Mouse (Mus musculus): ENCODE results near the gene Stip1. TPM values are rescaled to one million over a fixed set of nuclear protein-coding genes. Genes with fewer than 3 reads are reported as not detected.

Stip1 gene
- polyA plus RNA-seq, 1 experiment from 2014 or later, result 315 TPM

DNA sequence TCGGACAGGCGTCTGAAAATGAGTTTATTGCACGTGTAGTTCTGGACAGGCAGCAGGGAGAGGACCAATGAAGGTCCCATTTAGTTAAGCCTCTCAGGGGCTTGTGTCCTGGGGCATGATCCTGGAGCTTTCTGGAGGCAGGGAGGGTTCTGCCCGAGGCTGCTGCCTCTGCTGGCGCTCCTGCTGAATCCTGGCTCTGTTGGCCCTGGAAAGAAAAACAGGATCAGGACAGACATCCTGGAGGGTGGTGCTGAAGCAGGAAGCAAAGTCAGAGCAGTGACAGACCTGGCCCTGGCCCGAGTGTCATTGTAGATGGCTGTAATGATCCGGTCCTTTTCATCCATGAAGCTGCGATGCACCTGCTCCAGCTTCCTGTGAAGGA is 51.9 kb downstream of the Stip1 start:
- 3% methylated on average over 8 of the region's 8 CpGs for WGBS
- Histone ChIP-seq H3K27me3 (no peaks in the 10 kb centered on the region), H3K36me3 (peaks cover 22% of the 10 kb centered on the region), H3K4me3 (peak overlapping the region; percentile 89), H3K27ac (replicated peaks) (peak overlapping the region; percentile 77), H3K4me2 (replicated peaks) (peak overlapping the region; percentile 98), H3K4me1 (peaks cover 32% of the 10 kb centered on the region), H3K9ac (replicated peaks) (peak overlapping the region; percentile 96), H3K9me3 (no peaks in the 10 kb centered on the region)
- peak; percentile 5 for ATAC-seq (ENCODE audit: low FRiP score, low read depth)

DNA sequence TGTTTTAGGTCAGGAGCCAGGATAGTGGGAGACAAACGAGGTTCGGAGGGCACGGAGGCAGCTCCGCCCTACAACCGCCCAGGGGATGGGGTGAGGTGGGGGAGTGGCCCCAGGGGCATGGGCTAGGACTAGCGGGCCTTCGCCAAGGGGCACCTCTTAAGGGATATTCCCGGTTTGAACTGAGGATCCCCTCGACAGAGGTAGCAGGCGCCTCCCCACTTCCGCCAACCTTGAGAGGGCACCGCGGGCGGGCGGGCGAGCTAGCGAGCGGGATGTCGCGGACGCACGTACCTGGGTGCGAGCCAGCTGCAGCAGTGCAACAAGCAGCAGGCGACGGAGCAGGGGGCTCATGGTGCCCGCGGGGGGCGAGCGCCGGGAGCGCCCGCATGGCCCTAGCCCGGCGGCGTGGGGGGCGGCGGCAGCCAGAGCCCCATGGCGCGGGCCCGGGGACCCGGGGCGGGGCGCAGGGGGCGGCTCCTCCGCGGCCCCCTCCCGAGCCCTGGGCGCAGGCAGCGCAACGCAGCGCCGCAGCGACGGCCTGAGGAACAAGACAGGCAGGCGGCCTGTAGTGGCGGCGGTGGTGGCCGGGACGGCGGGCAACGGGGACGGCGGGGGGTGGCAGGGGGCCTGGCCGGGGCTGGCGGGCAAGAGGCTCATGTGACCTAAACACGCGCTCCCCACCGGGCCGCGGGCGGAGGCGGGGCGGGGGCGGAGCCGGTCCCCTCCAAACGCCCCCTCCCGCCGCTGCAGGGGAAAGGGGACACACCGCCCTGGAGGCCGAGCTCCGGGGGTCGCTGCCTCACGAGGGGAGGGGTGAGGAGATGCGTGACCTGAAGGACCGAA is 52.5 kb downstream of the Stip1 start, which contains the start of gene Vegfb:
Gene Vegfb, minus strand, starts transcription at position 591 of the 843 bp plus-strand sequence.
- ATAC-seq (ENCODE audit: low FRiP score, low read depth), result peak; percentile 63
- Histone ChIP-seq H3K4me1 (peaks cover 31% of the 10 kb centered on the region), H3K36me3 (peaks cover 28% of the 10 kb centered on the region), H3K27me3 (no peaks in the 10 kb centered on the region), H3K4me3 (peak within 1 kb of the TSS; percentile 89), H3K9ac (replicated peaks) (peak within 1 kb of the TSS; percentile 96), H3K4me2 (replicated peaks) (peak within 1 kb of the TSS; percentile 98), H3K27ac (replicated peaks) (peak within 1 kb of the TSS; percentile 77), H3K9me3 (no peaks in the 10 kb centered on the region)
- WGBS, result under 1% methylated on average over 80 of the region's 85 CpGs

DNA sequence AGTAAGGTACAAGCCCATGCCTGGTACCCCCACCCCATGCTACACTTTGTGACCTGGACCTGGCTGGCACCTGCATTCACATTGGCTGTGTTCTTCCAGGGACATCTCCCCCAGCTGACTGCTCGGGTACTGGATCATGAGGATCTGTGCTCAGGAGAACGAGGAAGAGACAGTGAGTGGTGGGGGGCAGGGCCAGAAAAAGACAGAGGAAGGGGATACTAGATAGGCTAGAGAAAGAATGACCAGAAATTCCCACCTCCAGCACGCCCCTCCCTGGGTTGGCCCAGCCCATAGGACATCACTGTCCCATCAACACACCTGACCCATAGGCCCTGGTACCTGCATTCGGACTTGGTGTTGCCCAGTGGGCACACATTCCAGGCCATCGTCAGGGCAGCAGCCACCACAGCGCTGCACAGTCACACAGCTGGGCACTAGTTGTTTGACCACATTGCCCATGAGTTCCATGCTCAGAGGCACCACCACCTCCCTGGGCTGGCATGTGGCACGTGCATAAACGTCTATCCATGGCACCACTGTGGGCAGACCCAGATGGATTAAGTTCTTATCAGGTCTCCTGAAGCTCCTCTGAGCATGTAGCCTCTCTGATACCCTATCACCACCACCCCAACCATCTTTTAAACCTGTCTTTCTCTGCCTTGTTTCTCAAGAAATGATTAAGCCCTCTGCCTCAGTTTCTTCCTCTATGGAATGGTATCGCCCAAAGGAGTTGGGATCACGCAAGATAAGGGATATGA is 53.6 kb downstream of the Stip1 start:
- H3K27ac ChIP-seq (replicated peaks), result no peak overlapping the region
- peak overlapping the region; percentile 98 for H3K4me2 ChIP-seq (replicated peaks)
- peaks cover 30% of the 10 kb centered on the region for H3K36me3 ChIP-seq
- ATAC-seq (ENCODE audit: low FRiP score, low read depth), result no peak
- H3K4me1 ChIP-seq, result peaks cover 25% of the 10 kb centered on the region
- H3K4me3 ChIP-seq, result peak overlapping the region; percentile 89
- H3K9me3 ChIP-seq, result no peaks in the 10 kb centered on the region
- no peaks in the 10 kb centered on the region for H3K27me3 ChIP-seq
- WGBS, result 78% methylated on average over 10 of the region's 10 CpGs
- peak overlapping the region; percentile 96; the same call in 1 of the 2 replicates for H3K9ac ChIP-seq (replicated peaks)

DNA sequence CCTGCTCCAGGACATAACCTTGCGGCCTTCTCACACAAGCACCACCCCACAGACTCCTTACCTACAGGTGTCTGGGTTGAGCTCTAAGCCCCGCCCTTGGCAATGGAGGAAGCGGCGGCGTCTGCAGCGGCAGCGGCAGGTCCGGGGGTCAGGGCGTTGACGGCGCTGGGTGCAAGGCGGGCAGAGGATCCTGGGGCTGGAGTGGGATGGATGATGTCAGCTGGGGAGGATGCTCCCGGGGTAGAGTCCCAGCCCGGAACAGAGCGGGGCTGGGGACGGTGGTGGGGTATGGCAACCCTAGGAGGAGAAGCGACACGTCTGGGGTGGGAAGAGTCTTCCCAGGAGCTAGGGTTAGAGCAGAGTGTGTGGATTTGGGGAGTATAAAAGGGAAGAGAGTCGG is 54.5 kb downstream of the Stip1 start:
- ATAC-seq (ENCODE audit: low FRiP score, low read depth), result no peak
- H3K27ac ChIP-seq (replicated peaks), result no peak overlapping the region
- H3K4me1 ChIP-seq, result peaks cover 30% of the 10 kb centered on the region
- H3K9me3 ChIP-seq, result no peaks in the 10 kb centered on the region
- WGBS, result 86% methylated on average over 19 of the region's 19 CpGs
- peaks cover 30% of the 10 kb centered on the region for H3K36me3 ChIP-seq
- H3K4me3 ChIP-seq, result no peak overlapping the region
- H3K9ac ChIP-seq (replicated peaks), result no peak overlapping the region
- no peaks in the 10 kb centered on the region for H3K27me3 ChIP-seq
- no peak overlapping the region for H3K4me2 ChIP-seq (replicated peaks)

DNA sequence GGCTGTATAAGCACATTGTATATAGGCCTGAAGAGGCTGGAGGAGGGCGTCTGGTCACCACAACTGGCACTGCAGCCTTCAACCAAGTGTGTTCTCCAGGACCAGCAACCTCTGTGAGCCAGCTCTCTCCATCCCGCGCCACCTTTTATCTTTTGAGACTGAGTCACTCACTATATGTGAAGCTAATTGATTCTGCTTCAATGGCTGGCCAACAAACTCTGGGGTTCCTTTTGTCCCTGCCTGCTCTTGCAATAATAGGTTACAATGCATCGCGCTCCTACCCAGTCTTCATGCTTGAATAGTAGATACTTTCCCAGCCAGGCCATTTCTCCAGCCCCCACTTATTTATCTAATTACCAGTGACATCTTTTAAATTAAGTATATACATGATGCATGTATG is 56.1 kb downstream of the Stip1 start:
- Histone ChIP-seq H3K27me3 (no peaks in the 10 kb centered on the region), H3K4me1 (peaks cover 39% of the 10 kb centered on the region), H3K27ac (replicated peaks) (no peak overlapping the region), H3K4me2 (replicated peaks) (no peak overlapping the region), H3K36me3 (peaks cover 28% of the 10 kb centered on the region), H3K9me3 (no peaks in the 10 kb centered on the region), H3K4me3 (no peak overlapping the region), H3K9ac (replicated peaks) (no peak overlapping the region)
- WGBS, result 66% methylated on average over 5 of the region's 5 CpGs
- ATAC-seq (ENCODE audit: low FRiP score, low read depth), result no peak

DNA sequence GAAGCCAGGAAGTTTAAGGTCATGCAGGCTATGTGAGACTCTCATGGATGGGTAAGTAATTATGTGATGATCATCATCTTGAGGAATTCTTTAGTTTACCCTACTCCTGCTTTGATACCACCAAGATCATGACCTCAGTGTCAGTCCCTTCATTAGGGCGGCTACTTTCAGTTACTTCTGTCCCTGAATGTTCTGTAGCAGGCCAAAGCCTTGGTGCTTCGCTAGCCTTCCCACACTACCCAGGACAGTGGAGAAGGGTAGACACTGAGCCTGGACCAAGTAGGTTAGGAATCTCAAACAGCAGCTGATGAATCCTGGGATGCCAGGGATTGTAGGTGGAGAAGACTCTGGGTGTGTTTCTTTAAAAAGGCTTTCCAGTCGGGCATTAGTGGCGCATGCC is 58.3 kb downstream of the Stip1 start:
- ATAC-seq (ENCODE audit: low FRiP score, low read depth), result no peak
- H3K9me3 ChIP-seq, result no peaks in the 10 kb centered on the region
- H3K27me3 ChIP-seq, result no peaks in the 10 kb centered on the region
- H3K4me3 ChIP-seq, result no peak overlapping the region
- peaks cover 43% of the 10 kb centered on the region for H3K4me1 ChIP-seq
- 0 out of 2 replicates have a peak overlapping the region, but pooled peaks have one; percentile 74 for H3K4me2 ChIP-seq (replicated peaks)
- H3K27ac ChIP-seq (replicated peaks), result no peak overlapping the region
- 92% methylated on average over 4 of the region's 4 CpGs for WGBS
- peaks cover 46% of the 10 kb centered on the region for H3K36me3 ChIP-seq
- no peak overlapping the region for H3K9ac ChIP-seq (replicated peaks)

DNA sequence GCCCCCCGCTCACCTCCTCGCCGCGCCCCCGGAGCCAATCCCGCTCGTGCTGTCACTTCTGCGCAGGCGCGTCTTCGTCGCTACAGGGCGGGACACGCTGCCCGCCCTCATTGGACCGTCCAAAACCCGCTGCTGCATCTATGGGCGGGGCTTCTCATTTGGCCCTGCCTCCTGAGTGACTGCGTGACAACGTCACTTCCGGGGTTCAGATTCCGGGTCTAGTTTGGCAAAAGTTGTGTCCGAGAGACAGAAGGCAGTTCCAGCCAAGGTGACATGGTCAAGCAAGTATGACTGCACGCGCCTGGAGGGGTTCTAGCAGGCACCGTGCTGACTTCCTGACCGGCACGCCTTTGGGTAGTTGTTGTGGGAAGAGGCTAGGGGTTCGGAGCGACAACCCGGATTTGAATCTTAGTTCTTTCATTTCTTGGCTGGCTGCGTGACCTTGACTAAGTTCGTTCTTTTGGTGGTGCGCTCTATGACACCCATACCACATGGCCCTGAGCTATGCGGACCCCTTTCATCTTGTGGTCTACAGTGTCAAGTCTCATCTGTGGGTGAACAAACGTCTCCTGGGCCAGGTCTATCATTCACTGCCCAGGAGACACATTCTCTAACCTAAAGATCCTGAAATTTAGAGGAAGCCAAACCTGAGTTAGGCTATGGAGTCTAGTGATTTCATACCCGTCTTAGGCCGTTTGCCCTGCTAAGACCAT is 59.2 kb downstream of the Stip1 start, which contains the start of gene Fkbp2:
Gene Fkbp2, minus strand, starts transcription at position 121 of the 713 bp plus-strand sequence.
- no peaks in the 10 kb centered on the region for H3K27me3 ChIP-seq
- 2% methylated on average over 38 of the region's 38 CpGs for WGBS
- no peaks in the 10 kb centered on the region for H3K9me3 ChIP-seq
- H3K9ac ChIP-seq (replicated peaks), result peak within 1 kb of the TSS; percentile 69
- H3K4me2 ChIP-seq (replicated peaks), result peak within 1 kb of the TSS; percentile 74
- peak; percentile 87 for ATAC-seq (ENCODE audit: low FRiP score, low read depth)
- peaks cover 46% of the 10 kb centered on the region for H3K36me3 ChIP-seq
- peak within 1 kb of the TSS; percentile 74 for H3K4me3 ChIP-seq
- peaks cover 46% of the 10 kb centered on the region for H3K4me1 ChIP-seq
- H3K27ac ChIP-seq (replicated peaks), result peak within 1 kb of the TSS; percentile 95

DNA sequence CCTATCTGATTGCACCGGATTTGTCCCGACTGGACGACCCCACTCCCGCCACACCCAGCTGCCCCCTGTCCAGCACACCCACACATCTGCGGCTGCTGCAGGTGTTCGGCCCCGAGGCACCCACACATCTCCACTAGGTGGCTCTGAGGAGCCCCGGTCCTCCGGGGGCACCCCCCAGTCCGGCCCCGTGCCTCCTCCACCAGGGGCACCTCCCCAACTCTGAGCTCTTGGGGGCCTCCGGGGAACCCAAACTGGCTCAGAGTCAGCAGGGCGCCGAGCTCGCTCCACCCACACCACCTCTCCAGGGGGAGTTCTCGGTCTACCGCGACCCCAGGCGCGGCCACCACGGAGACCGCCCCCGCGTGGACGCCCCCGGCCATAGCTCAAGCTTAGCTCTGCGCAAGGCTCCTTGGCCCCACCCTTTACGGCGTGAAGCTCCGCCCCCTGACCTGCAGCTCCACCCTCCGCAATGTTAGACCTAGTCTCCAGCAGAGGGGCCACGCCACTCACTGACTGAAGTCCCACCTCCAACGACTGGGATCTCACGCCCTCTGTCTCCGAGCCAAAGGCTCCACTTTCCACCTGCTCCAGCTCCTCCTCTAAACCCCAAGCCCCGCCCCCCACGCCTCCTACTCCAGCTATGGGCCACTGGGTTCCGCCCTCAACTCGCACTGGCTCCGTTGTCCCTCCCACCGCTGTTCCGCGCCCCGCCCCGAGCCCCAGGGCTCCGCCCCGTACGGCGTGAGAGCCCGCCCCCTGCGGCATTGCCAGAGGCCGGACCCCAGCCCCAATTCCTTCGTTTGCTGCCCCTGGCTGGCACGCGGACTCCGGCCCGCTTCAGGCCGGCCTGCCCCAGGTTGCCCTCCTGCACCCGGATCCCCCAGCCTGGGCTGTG is 60.0 kb downstream of the Stip1 start:
- Histone ChIP-seq H3K4me1 (peaks cover 46% of the 10 kb centered on the region), H3K27ac (replicated peaks) (peak overlapping the region; percentile 95), H3K9me3 (no peaks in the 10 kb centered on the region), H3K36me3 (peaks cover 38% of the 10 kb centered on the region), H3K9ac (replicated peaks) (peak overlapping the region; percentile 69), H3K27me3 (no peaks in the 10 kb centered on the region), H3K4me2 (replicated peaks) (peak overlapping the region; percentile 74), H3K4me3 (peak overlapping the region; percentile 74)
- 1% methylated on average over 58 of the region's 59 CpGs for WGBS
- ATAC-seq (ENCODE audit: low FRiP score, low read depth), result peak; percentile 86

DNA sequence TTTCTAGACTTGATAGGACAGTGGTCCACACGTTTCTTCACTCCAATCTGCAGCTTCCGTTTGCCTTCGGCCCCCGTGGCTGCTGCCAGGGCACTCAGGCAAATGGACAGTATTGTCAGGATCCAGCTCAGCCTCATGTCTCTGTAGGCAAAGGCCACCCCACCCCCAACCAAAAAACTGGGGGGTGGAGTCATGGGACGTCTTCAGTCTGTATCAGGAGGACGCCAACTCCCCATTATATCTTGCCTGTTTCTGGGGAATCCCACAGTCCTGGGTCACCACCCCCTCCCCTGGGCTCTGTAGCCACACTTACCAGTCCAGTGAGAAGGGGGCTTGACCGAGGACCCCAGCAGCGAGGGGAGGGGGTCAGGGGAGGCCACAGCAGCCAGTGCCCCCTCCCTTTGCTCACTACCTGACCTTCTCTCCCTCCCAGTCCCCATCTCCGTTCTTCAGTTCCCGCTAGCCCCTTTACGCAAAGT is 60.7 kb downstream of the Stip1 start:
- ATAC-seq (ENCODE audit: low FRiP score, low read depth), result no peak
- WGBS, result 13% methylated on average over 11 of the region's 11 CpGs
- Histone ChIP-seq H3K27me3 (no peaks in the 10 kb centered on the region), H3K4me1 (peaks cover 47% of the 10 kb centered on the region), H3K9ac (replicated peaks) (peak overlapping the region; percentile 68), H3K4me3 (peak overlapping the region; percentile 74), H3K4me2 (replicated peaks) (peak overlapping the region; percentile 74), H3K27ac (replicated peaks) (peak overlapping the region; percentile 95), H3K36me3 (peaks cover 36% of the 10 kb centered on the region), H3K9me3 (no peaks in the 10 kb centered on the region)

DNA sequence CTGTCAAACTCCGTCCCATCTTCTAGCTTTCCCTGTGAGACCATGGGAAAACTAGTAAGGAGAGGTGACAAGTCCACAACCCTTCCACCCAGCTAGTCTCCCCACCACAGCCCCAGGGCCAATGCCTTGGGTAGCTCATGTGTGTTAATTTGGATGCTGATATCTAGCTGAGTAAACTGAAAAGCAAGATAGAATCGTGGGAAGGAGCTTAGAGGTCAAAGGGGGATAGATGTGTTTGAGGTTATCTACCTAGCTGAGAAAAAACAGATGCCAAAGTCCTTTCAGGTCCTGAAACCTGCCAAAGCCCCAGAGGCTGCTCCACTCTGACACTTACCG is 61.2 kb downstream of the Stip1 start:
- Histone ChIP-seq H3K9me3 (no peaks in the 10 kb centered on the region), H3K27me3 (no peaks in the 10 kb centered on the region), H3K4me3 (peak overlapping the region; percentile 74), H3K36me3 (peaks cover 32% of the 10 kb centered on the region), H3K4me2 (replicated peaks) (peak overlapping the region; percentile 74), H3K27ac (replicated peaks) (peak overlapping the region; percentile 95), H3K4me1 (peaks cover 48% of the 10 kb centered on the region), H3K9ac (replicated peaks) (peak overlapping the region; percentile 68)
- no peak for ATAC-seq (ENCODE audit: low FRiP score, low read depth)
- 45% methylated on average over 3 of the region's 3 CpGs for WGBS
